Mouse (Mus musculus) brain, embryonic 14.5 days (tissue): ENCODE measurements around the gene Nsun3.

Experiments used
- CTCF ChIP-seq: fragments of 200-500 bp; IDR thresholded peaks from 2 replicates; pipeline ENCODE4 v1.5.1; 2012; ENCODE audit warnings: inconsistent platforms, mild to moderate bottlenecking, moderate library complexity, borderline replicate concordance; ENCODE audit not compliant: insufficient read depth, insufficient read length; ENCODE audit errors: extremely low read depth
- POLR2A ChIP-seq: fragments of 200-500 bp; IDR thresholded peaks from 2 replicates; pipeline ENCODE4 v1.6.1; 2012; ENCODE audit warnings: mild to moderate bottlenecking, inconsistent platforms, borderline replicate concordance; ENCODE audit not compliant: poor library complexity, insufficient read depth, insufficient read length, severe bottlenecking; ENCODE audit errors: extremely low read depth

DNA sequence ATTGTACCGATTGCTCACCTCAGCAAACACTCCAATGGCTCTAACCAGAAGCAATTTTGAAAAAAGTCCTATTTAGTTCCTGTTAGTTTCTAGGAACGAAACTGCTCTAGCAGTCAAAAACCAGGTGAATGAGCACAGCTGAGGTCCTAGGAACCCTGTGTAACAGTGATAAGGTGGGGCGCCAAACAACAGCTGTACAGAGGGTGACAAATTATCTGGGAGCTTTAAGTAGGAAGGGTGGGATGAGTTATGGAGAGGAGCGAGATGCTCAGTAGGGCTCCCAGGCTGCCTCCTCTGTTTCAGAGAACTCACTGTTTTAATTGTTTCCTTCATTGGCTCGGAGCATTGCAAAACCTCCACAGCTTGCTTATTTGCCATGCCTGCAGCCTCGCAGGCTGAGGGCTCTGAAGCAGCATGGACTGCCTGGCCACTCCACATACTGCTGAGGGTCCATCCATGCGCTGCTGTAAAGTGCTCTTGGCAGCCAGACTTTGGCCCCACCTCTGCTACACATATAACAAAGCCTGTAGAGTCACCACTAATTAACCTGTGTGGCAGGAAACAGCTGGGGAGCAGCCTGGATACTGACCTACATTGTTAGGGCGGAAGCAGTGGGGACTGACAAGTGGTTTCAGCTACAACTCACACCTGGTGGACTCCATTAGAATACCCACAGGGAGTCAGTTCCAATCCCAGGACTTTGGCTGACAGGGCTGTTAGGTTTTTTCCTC lies 20.8 kb upstream of the Nsun3 start:
- TF ChIP-seq CTCF (no peak), POLR2A (no peak)
